Mouse (Mus musculus): ENCODE data around the gene Zfp217. TPM values are rescaled to one million over a fixed set of nuclear protein-coding genes. Genes with fewer than 3 reads are reported as not detected.

Gene Zfp217
- polyA plus RNA-seq, 1 experiment from 2014 or later: 2.6 TPM

- Histone ChIP-seq H3K27ac (peak overlapping the region; percentile 85), H3K27me3 (no peaks in the 10 kb centered on the region), H3K9ac (peak overlapping the region; percentile 89), H3K4me1 (peaks cover 70% of the 10 kb centered on the region), H3K9me3 (replicated peaks) (no peaks in the 10 kb centered on the region), H3K4me2 (peak overlapping the region; percentile 74), H3K4me3 (peak overlapping the region; percentile 86), H3K36me3 (ENCODE audit: poor library complexity, severe bottlenecking) (no peaks in the 10 kb centered on the region)
- under 1% methylated on average over 48 of the region's 48 CpGs for WGBS
- peak; percentile 31; the same call in 1 of the 2 replicates for ATAC-seq
These were observed 17.8 kb downstream of the Zfp217 start for GRCm38 (mm10) chr2:170129923-170130779.

GRCm38 (mm10) chr2:170129248-170129922, 18.5 kb downstream of the Zfp217 start:
- H3K27ac ChIP-seq: peak overlapping the region; percentile 85
- no peaks in the 10 kb centered on the region for H3K9me3 ChIP-seq (replicated peaks)
- H3K4me3 ChIP-seq: peak overlapping the region; percentile 86
- peaks cover 69% of the 10 kb centered on the region for H3K4me1 ChIP-seq
- H3K27me3 ChIP-seq: no peaks in the 10 kb centered on the region
- peak overlapping the region; percentile 89 for H3K9ac ChIP-seq
- WGBS: 4% methylated on average over 5 of the region's 5 CpGs
- H3K4me2 ChIP-seq: peak overlapping the region; percentile 74
- no peaks in the 10 kb centered on the region for H3K36me3 ChIP-seq (ENCODE audit: poor library complexity, severe bottlenecking)
- ATAC-seq: no peak

GRCm38 (mm10) chr2:170128461-170129247, 19.2 kb downstream of the Zfp217 start:
- H3K4me3 ChIP-seq: peak overlapping the region; percentile 86; the same call in 1 of the 2 replicates
- no peaks in the 10 kb centered on the region for H3K9me3 ChIP-seq (replicated peaks)
- H3K27me3 ChIP-seq: no peaks in the 10 kb centered on the region
- peaks cover 63% of the 10 kb centered on the region for H3K4me1 ChIP-seq
- peak overlapping the region; percentile 74 for H3K4me2 ChIP-seq
- H3K36me3 ChIP-seq (ENCODE audit: poor library complexity, severe bottlenecking): 0 out of 2 replicates have a peak, but pooled peaks cover 4% of the 10 kb centered on the region
- no peak for ATAC-seq
- H3K9ac ChIP-seq: peak overlapping the region; percentile 41; the same call in 1 of the 2 replicates
- WGBS: 16% methylated on average over 7 of the region's 7 CpGs
- H3K27ac ChIP-seq: peak overlapping the region; percentile 60

GRCm38 (mm10) chr2:170127523-170127922, 20.4 kb downstream of the Zfp217 start:
- no peak overlapping the region for H3K9ac ChIP-seq

GRCm38 (mm10) chr2:170126266-170126665, 21.6 kb downstream of the Zfp217 start:
- ATAC-seq: no peak
- Histone ChIP-seq H3K4me3 (no peak overlapping the region), H3K27me3 (no peaks in the 10 kb centered on the region), H3K4me2 (no peak overlapping the region), H3K9me3 (replicated peaks) (no peaks in the 10 kb centered on the region), H3K27ac (no peak overlapping the region), H3K36me3 (ENCODE audit: poor library complexity, severe bottlenecking) (peaks cover 20% of the 10 kb centered on the region; the same call in 1 of the 2 replicates), H3K4me1 (peaks cover 43% of the 10 kb centered on the region), H3K9ac (no peak overlapping the region)
- WGBS: 89% methylated on average over 1 of the region's 1 CpGs

More at GRCm38 (mm10) chr2:170127523-170127922, 20.4 kb downstream of the Zfp217 start:
- no peaks in the 10 kb centered on the region for H3K9me3 ChIP-seq (replicated peaks)
- H3K4me1 ChIP-seq: peaks cover 52% of the 10 kb centered on the region
- no peaks in the 10 kb centered on the region for H3K27me3 ChIP-seq
- no peak for ATAC-seq
- no peak overlapping the region for H3K4me3 ChIP-seq
- 0 out of 2 replicates have a peak, but pooled peaks cover 11% of the 10 kb centered on the region for H3K36me3 ChIP-seq (ENCODE audit: poor library complexity, severe bottlenecking)
- H3K4me2 ChIP-seq: peak overlapping the region; percentile 74; the same call in 1 of the 2 replicates
- no peak overlapping the region for H3K27ac ChIP-seq
- WGBS: 27% methylated on average over 3 of the region's 3 CpGs

GRCm38 (mm10) chr2:170122197-170122596, 25.7 kb downstream of the Zfp217 start:
- 89% methylated on average over 7 of the region's 7 CpGs for WGBS
- Histone ChIP-seq H3K4me1 (peaks cover 22% of the 10 kb centered on the region), H3K9me3 (replicated peaks) (no peaks in the 10 kb centered on the region), H3K27me3 (no peaks in the 10 kb centered on the region), H3K27ac (no peak overlapping the region), H3K4me2 (no peak overlapping the region), H3K36me3 (ENCODE audit: poor library complexity, severe bottlenecking) (peaks cover 56% of the 10 kb centered on the region), H3K4me3 (no peak overlapping the region), H3K9ac (no peak overlapping the region)
- no peak for ATAC-seq

- Histone ChIP-seq H3K27me3 (no peaks in the 10 kb centered on the region), H3K4me3 (no peak overlapping the region), H3K4me1 (peaks cover 14% of the 10 kb centered on the region), H3K36me3 (ENCODE audit: poor library complexity, severe bottlenecking) (peaks cover 63% of the 10 kb centered on the region), H3K4me2 (no peak overlapping the region), H3K9ac (no peak overlapping the region), H3K9me3 (replicated peaks) (no peaks in the 10 kb centered on the region), H3K27ac (no peak overlapping the region)
- ATAC-seq: no peak
- WGBS: 93% methylated on average over 19 of the region's 19 CpGs
These were observed 27.5 kb downstream of the Zfp217 start for GRCm38 (mm10) chr2:170120139-170121027.

- ATAC-seq: peak; percentile 51; the same call in 1 of the 2 replicates
- no peak overlapping the region for H3K4me2 ChIP-seq
- WGBS: 46% methylated on average over 4 of the region's 4 CpGs
- no peaks in the 10 kb centered on the region for H3K9me3 ChIP-seq (replicated peaks)
- H3K36me3 ChIP-seq (ENCODE audit: poor library complexity, severe bottlenecking): peaks cover 74% of the 10 kb centered on the region
- H3K27me3 ChIP-seq: no peaks in the 10 kb centered on the region
- peaks cover 16% of the 10 kb centered on the region for H3K4me1 ChIP-seq
- H3K4me3 ChIP-seq: no peak overlapping the region
- H3K9ac ChIP-seq: peak overlapping the region; percentile 12; the same call in 1 of the 2 replicates
- no peak overlapping the region; the same call in 1 of the 2 replicates for H3K27ac ChIP-seq
These were observed 31.1 kb downstream of the Zfp217 start for GRCm38 (mm10) chr2:170116704-170117281.

- no peak overlapping the region for H3K27ac ChIP-seq
- peaks cover 61% of the 10 kb centered on the region for H3K36me3 ChIP-seq (ENCODE audit: poor library complexity, severe bottlenecking)
- no peak for ATAC-seq
- H3K4me3 ChIP-seq: no peak overlapping the region
- H3K4me1 ChIP-seq: peaks cover 10% of the 10 kb centered on the region; the same call in 1 of the 2 replicates
- H3K4me2 ChIP-seq: no peak overlapping the region
- WGBS: 83% methylated on average over 8 of the region's 8 CpGs
- H3K9me3 ChIP-seq (replicated peaks): no peaks in the 10 kb centered on the region
- no peaks in the 10 kb centered on the region for H3K27me3 ChIP-seq
- no peak overlapping the region for H3K9ac ChIP-seq
These were observed 37.6 kb downstream of the Zfp217 start for GRCm38 (mm10) chr2:170110306-170110705.

GRCm38 (mm10) chr2:170109528-170109927, 38.4 kb downstream of the Zfp217 start:
- H3K4me1 ChIP-seq: peaks cover 10% of the 10 kb centered on the region; the same call in 1 of the 2 replicates
- H3K4me2 ChIP-seq: no peak overlapping the region
- 39% methylated on average over 5 of the region's 5 CpGs for WGBS
- H3K4me3 ChIP-seq: no peak overlapping the region
- no peaks in the 10 kb centered on the region for H3K9me3 ChIP-seq (replicated peaks)
- H3K36me3 ChIP-seq (ENCODE audit: poor library complexity, severe bottlenecking): peaks cover 53% of the 10 kb centered on the region
- H3K9ac ChIP-seq: no peak overlapping the region
- no peaks in the 10 kb centered on the region for H3K27me3 ChIP-seq
- H3K27ac ChIP-seq: no peak overlapping the region
- no peak for ATAC-seq
